Mouse (Mus musculus) G1E (cell line): ENCODE results near the gene Drd5.

ENCODE experiments used
- CTCF ChIP-seq: IDR thresholded peaks from 2 replicates; pipeline ENCODE4 v1.5.1; 2012; ENCODE audit warnings: low read depth, low read length, inconsistent platforms, mixed read lengths
- GATA1 ChIP-seq: IDR thresholded peaks from 2 replicates; pipeline ENCODE4 v1.6.1; 2012; ENCODE audit warnings: borderline replicate concordance, low read length, inconsistent platforms, mixed read lengths
- GATA2 ChIP-seq: IDR thresholded peaks from 2 replicates; pipeline ENCODE4 v1.6.1; 2012; ENCODE audit warnings: low read depth, low read length, inconsistent platforms, borderline replicate concordance
- POLR2AphosphoS5 ChIP-seq: IDR thresholded peaks from 2 replicates; pipeline ENCODE4 v1.6.1; 2012; ENCODE audit warnings: low read depth, low read length, inconsistent platforms; ENCODE audit not compliant: insufficient replicate concordance
- TAL1 ChIP-seq: conservative IDR thresholded peaks from 2 replicates; pipeline ENCODE4 v1.6.1; 2012; ENCODE audit warnings: low read depth, low read length, inconsistent platforms, mixed read lengths

DNA sequence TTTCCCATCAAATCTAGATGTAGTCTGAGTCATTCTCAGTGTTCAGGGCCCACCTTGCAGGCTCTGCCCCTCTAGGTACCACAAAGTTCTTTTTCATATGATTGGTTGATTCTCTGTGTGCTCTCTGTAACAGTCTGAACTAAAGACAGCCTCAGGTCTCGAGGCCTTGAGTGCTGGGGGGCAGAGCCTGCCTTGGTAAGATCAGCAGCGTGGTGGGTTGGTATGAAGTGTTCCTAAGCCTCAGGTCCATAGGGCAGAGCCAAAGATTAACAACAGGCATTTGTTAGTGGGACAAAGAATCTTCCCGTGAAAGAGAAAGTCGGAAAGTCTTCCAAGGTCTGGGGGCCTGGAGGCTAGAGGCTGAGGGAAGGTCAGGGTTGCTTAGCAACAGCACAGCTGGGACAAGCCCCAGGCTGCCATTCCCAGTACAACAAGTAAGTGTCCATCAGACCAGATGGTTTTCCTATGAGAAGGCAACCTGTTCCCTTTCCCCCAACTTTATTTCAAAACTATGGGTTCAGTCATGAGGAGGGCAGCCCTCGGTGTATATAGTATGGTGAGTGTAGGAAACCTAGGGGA lies 31.3 kb downstream of the Drd5 start:
- TF ChIP-seq CTCF (no peak), POLR2AphosphoS5 (no peak), TAL1 (no peak), GATA1 (no peak), GATA2 (no peak)
